Mouse (Mus musculus): ENCODE results near the gene Prkn. TPM values are rescaled to one million over a fixed set of nuclear protein-coding genes. Genes with fewer than 3 reads are reported as not detected.

Gene Prkn
- total and polyA plus RNA-seq, 3 experiments = 0.39 to 0.50 TPM; not detected in 1

- Histone ChIP-seq H3K79me2 (ENCODE audit: control insufficient read depth, insufficient read depth, low read length, poor library complexity) (no peaks in the 10 kb centered on the region), H3K4me3 (ENCODE audit: control insufficient read depth in 1 of 2, insufficient read depth in 1 of 2, low read depth in 2 of 2, low read length in 2 of 2) (no peak overlapping the region), H3K27ac (ENCODE audit: control insufficient read depth, low read depth, low read length) (no peak overlapping the region), H3K9me3 (replicated peaks; ENCODE audit: insufficient read depth, low read length) (no peaks in the 10 kb centered on the region), H3K27me3 (ENCODE audit: control insufficient read depth in 1 of 2, insufficient read depth in 2 of 2, low read length in 2 of 2) (no peaks in the 10 kb centered on the region), H3K36me3 (ENCODE audit: control insufficient read depth in 1 of 2, insufficient read depth in 2 of 2, low read length in 2 of 2) (no peaks in the 10 kb centered on the region), H3K9ac (ENCODE audit: control insufficient read depth, low read depth, low read length, poor library complexity, severe bottlenecking) (no peak overlapping the region), H3K4me1 (ENCODE audit: control insufficient read depth in 1 of 2, insufficient read depth in 2 of 2, low read length in 2 of 2) (no peaks in the 10 kb centered on the region)
- no peak for DNase-seq (ENCODE audit: low read depth, low spot score)
- TF ChIP-seq MXI1 (IDR thresholded peaks at IDR 0.05; ENCODE audit: low read depth, low read length) (no peak), ETS1 (IDR thresholded peaks at IDR 0.05; ENCODE audit: low read depth, low read length) (no peak), RAD21 (IDR thresholded peaks at IDR 0.05; ENCODE audit: low read depth, low read length) (no peak), BHLHE40 (IDR thresholded peaks at IDR 0.05; ENCODE audit: borderline replicate concordance, low read depth, low read length) (no peak), E2F4 (IDR thresholded peaks at IDR 0.05; ENCODE audit: borderline replicate concordance, low read depth, low read length) (no peak), ZC3H11A (IDR thresholded peaks at IDR 0.05; ENCODE audit: low read depth, low read length) (no peak), SIN3A (IDR thresholded peaks at IDR 0.05; ENCODE audit: low read length) (no peak)
Measured at GRCm38 (mm10) chr17:11030936-11031335, 190.8 kb downstream of the Prkn start.

- H3K36me3 ChIP-seq (ENCODE audit: control insufficient read depth in 1 of 2, insufficient read depth in 2 of 2, low read length in 2 of 2) = no peaks in the 10 kb centered on the region
- TF ChIP-seq POLR2AphosphoS5 (IDR thresholded peaks at IDR 0.05; ENCODE audit: borderline replicate concordance, low read depth, low read length) (no peak), MAZ (IDR thresholded peaks at IDR 0.05; ENCODE audit: low read depth, low read length) (no peak), ZMIZ1 (IDR thresholded peaks at IDR 0.05; ENCODE audit: low read depth, low read length) (no peak), E2F4 (IDR thresholded peaks at IDR 0.05; ENCODE audit: borderline replicate concordance, low read depth, low read length) (no peak), GABPA (IDR thresholded peaks at IDR 0.05; ENCODE audit: low read depth, low read length) (no peak), ELF1 (IDR thresholded peaks at IDR 0.05; ENCODE audit: low read depth, low read length) (no peak), GATA1 (IDR thresholded peaks at IDR 0.05; ENCODE audit: low read depth, low read length) (no peak), RCOR1 (IDR thresholded peaks at IDR 0.05; ENCODE audit: low read depth, low read length) (no peak), TAL1 (IDR thresholded peaks at IDR 0.05; ENCODE audit: low read length) (no peak), MAFK (IDR thresholded peaks at IDR 0.05; ENCODE audit: borderline replicate concordance, low read depth, low read length) (no peak), MXI1 (IDR thresholded peaks at IDR 0.05; ENCODE audit: low read depth, low read length) (no peak), POLR2A (IDR thresholded peaks at IDR 0.05; ENCODE audit: control insufficient read depth in 1 of 2, insufficient read depth in 1 of 2, low read depth in 1 of 2, low read length in 2 of 2, poor library complexity in 1 of 2) (no peak), NELFE (IDR thresholded peaks at IDR 0.05; ENCODE audit: low read depth, low read length) (no peak), SIN3A (IDR thresholded peaks at IDR 0.05; ENCODE audit: low read length) (no peak), ZNF384 (IDR thresholded peaks at IDR 0.05; ENCODE audit: low read depth, low read length) (no peak), JUND (IDR thresholded peaks at IDR 0.05; ENCODE audit: low read depth, low read length) (no peak)
- H3K79me2 ChIP-seq (ENCODE audit: control insufficient read depth, insufficient read depth, low read length, poor library complexity) = no peaks in the 10 kb centered on the region
- no peaks in the 10 kb centered on the region for H3K4me1 ChIP-seq (ENCODE audit: control insufficient read depth in 1 of 2, insufficient read depth in 2 of 2, low read length in 2 of 2)
- H3K9ac ChIP-seq (ENCODE audit: control insufficient read depth, low read depth, low read length, poor library complexity, severe bottlenecking) = no peak overlapping the region
- no peak overlapping the region for H3K4me3 ChIP-seq (ENCODE audit: control insufficient read depth in 1 of 2, insufficient read depth in 1 of 2, low read depth in 2 of 2, low read length in 2 of 2)
- no peaks in the 10 kb centered on the region for H3K27me3 ChIP-seq (ENCODE audit: control insufficient read depth in 1 of 2, insufficient read depth in 2 of 2, low read length in 2 of 2)
- no peak for DNase-seq (ENCODE audit: low read depth, low spot score)
- H3K9me3 ChIP-seq (replicated peaks; ENCODE audit: insufficient read depth, low read length) = no peaks in the 10 kb centered on the region
- H3K27ac ChIP-seq (ENCODE audit: control insufficient read depth, low read depth, low read length) = no peak overlapping the region
Measured at GRCm38 (mm10) chr17:11032366-11032765, 192.2 kb downstream of the Prkn start.

Data from MEL (cell line).